Mouse (Mus musculus) liver, embryonic 12.5 days (tissue): ENCODE results near the gene Shank3. TPM values are rescaled to one million over a fixed set of nuclear protein-coding genes. Genes with fewer than 3 reads are reported as not detected.

Source experiments
- polyA plus RNA-seq: library from polyadenylated mRNA; unstranded; fragments of >200 nt; fragmentation: Nextera tagmentation; extraction: Ambion mirVana; gene quantifications from 2 replicates; pipeline ENCODE4 v1.2.1, GENCODE M21; 2016

Shank3 gene
- polyA plus RNA-seq, 1 experiment from 2014 or later = 0.81 TPM

Other genes starting within 250 kb of the Shank3 start
- 32.5 and 34.1 TPM in 2 replicates for gene Sbf1, start 184.3 kb upstream of the Shank3 start, polyA plus RNA-seq
- gene Adm2, start 176.9 kb upstream of the Shank3 start, polyA plus RNA-seq = 3.3 TPM in 2 replicates
- gene Miox, start 165.2 kb upstream of the Shank3 start, polyA plus RNA-seq = 2.4 and 3.7 TPM in 2 replicates
- gene Lmf2, start 144.0 kb upstream of the Shank3 start, polyA plus RNA-seq = 36.2 and 41.1 TPM in 2 replicates
- gene Ncaph2, start 143.9 kb upstream of the Shank3 start, polyA plus RNA-seq = 134 TPM in 2 replicates
- gene Sco2, start 125.8 kb upstream of the Shank3 start, polyA plus RNA-seq = 4.9 and 5.6 TPM in 2 replicates
- 0.62 and 0.75 TPM in 2 replicates for gene Tymp, start 122.6 kb upstream of the Shank3 start, polyA plus RNA-seq
- 0.50 and 0.65 TPM in 2 replicates for gene Odf3b, start 120.3 kb upstream of the Shank3 start, polyA plus RNA-seq
- gene Klhdc7b, start 114.7 kb upstream of the Shank3 start, polyA plus RNA-seq = not detected in 2 replicates
- gene Syce3, start 89.1 kb upstream of the Shank3 start, polyA plus RNA-seq = not detected in 2 replicates
- gene Cpt1b, start 73.8 kb upstream of the Shank3 start, polyA plus RNA-seq = 2.0 and 2.3 TPM in 2 replicates
- gene C730034F03Rik, start 70.0 kb upstream of the Shank3 start, polyA plus RNA-seq = 2.1 and 2.3 TPM in 2 replicates
- not detected in 2 replicates for gene Gm44502, start 69.9 kb upstream of the Shank3 start, polyA plus RNA-seq
- gene Chkb, start 69.7 kb upstream of the Shank3 start, polyA plus RNA-seq = 29.0 and 30.4 TPM in 2 replicates
- gene Mapk8ip2, start 45.7 kb upstream of the Shank3 start, polyA plus RNA-seq = 0.05 and 0.13 TPM in 2 replicates
- gene Arsa, start 22.2 kb upstream of the Shank3 start, polyA plus RNA-seq = 6.6 and 7.0 TPM in 2 replicates
- not detected in 2 replicates for gene Acr, start 68.7 kb downstream of the Shank3 start, polyA plus RNA-seq
- gene Rabl2, start 92.3 kb downstream of the Shank3 start, polyA plus RNA-seq = 10.3 and 11.2 TPM in 2 replicates